ENCODE assay signal across 25 mouse cellular contexts in the genomic region with DNA sequence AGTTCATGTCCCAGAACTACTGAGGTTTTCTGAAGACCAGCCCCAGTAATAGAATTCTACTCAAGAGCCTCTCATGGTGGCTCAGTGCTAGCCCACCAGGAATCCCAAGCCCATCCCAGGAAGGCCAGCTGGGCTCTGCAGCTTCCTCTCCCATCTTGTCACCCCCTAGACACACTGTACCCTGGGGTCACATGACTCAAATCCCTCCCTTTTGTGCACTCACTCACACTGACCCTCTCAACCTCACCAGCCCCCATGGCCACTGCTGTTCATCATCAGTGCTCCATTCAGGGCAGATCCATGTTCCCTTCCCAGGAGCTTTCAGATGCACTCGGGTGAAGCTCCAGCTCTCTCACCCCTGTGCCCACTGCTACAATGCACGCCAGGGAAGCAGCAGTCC.
"Had no signal": no experiment of that assay in that cellular context is flagged by ENCODE, and none has a peak within 500 bp of the region (broad histone marks: within the 10 kb centered on the region; RNA-seq: fewer than 3 reads in every experiment).

No protein-coding gene starts in this region.

- H3K4me3 ChIP-seq: gastrocnemius, adult 2 months; heart, adult 2 months; heart, embryonic 12.5 days; hindbrain, embryonic 10.5 days; hindbrain, embryonic 12.5 days; hindbrain, embryonic 15.5 days; intestine, embryonic 15.5 days; layer of hippocampus, adult 2 months; left cerebral cortex, adult 2 months; limb, embryonic 10.5 days; limb, embryonic 12.5 days; liver, embryonic 13.5 days had no signal

- H3K4me2 ChIP-seq: heart, embryonic 12.5 days; hindbrain, embryonic 12.5 days; hindbrain, embryonic 15.5 days; intestine, embryonic 15.5 days; limb, embryonic 12.5 days; liver, embryonic 11.5 days; liver, embryonic 13.5 days had no signal

- H3K9me3 ChIP-seq: heart, embryonic 12.5 days; hindbrain, embryonic 10.5 days; hindbrain, embryonic 12.5 days; hindbrain, embryonic 15.5 days; intestine, embryonic 15.5 days; limb, embryonic 10.5 days; limb, embryonic 12.5 days; liver, embryonic 13.5 days had no signal

- H3K9ac ChIP-seq: heart, embryonic 12.5 days; hindbrain, embryonic 12.5 days; hindbrain, embryonic 15.5 days; intestine, embryonic 15.5 days; limb, embryonic 12.5 days; liver, embryonic 13.5 days had no signal

- H3K4me1 ChIP-seq: hindbrain, embryonic 15.5 days; limb, embryonic 10.5 days; liver, embryonic 13.5 days had no signal

- DNase-seq: gastrocnemius, adult 2 months; gastrocnemius, postnatal 10 days; gastrocnemius, postnatal 25 days; heart, adult 2 months; heart, postnatal 10 days; heart, postnatal 4 days; kidney, adult 18-20 months; kidney, adult 8-10 months; kidney, postnatal 10 days; kidney, postnatal 25 days; kidney, postnatal 4 days; liver; liver, embryonic 13.5 days had no signal

- H3K27ac ChIP-seq: gastrocnemius, adult 2 months; heart, adult 2 months; hindbrain, embryonic 10.5 days; hindbrain, embryonic 12.5 days; hindbrain, embryonic 15.5 days; intestine, embryonic 15.5 days; layer of hippocampus, adult 2 months; left cerebral cortex, adult 2 months; limb, embryonic 10.5 days; limb, embryonic 12.5 days; liver, embryonic 13.5 days had no signal

- ATAC-seq: inflammation-experienced regulatory T-cells, adult 6 months; intestine, embryonic 15.5 days; intestine, postnatal 0 days had no signal

- H3K27me3 ChIP-seq: heart, embryonic 12.5 days; hindbrain, embryonic 12.5 days; hindbrain, embryonic 15.5 days; intestine, embryonic 15.5 days; limb, embryonic 12.5 days; liver, embryonic 13.5 days had no signal

- H3K36me3 ChIP-seq: heart, embryonic 12.5 days; intestine, embryonic 15.5 days; limb, embryonic 10.5 days; liver, embryonic 13.5 days had no signal
